13 mouse cellular contexts compared by ENCODE assay signal in the genomic region with DNA sequence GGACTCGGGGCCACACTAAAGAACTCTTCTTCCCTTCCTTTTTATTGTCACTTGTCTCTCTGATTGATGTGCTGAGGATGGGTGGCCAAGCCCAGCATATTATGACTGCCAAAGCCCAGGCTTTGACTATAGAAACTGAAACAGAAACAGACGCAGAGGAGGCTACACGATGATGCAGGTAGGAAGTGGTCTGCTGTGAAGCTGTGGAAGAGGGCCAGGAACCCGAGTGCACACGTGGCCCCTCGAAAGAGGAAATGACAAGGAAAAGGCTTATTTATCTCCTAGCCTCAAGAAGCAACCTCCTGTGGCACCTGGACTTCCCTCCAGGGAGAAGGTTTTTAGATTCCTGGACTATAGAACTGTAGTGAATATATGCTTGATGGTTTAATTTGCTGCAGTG. TPM values are rescaled to one million over a fixed set of nuclear protein-coding genes. Genes with fewer than 3 reads are reported as not detected.
DNase-seq lines count a peak whose midpoint lies in the region; ATAC-seq and TF ChIP-seq lines count a peak whose summit lies in the region.
"Had no signal": no experiment of that assay in that cellular context is flagged by ENCODE, and none has a peak within 500 bp of the region (broad histone marks: within the 10 kb centered on the region; RNA-seq: fewer than 3 reads in every experiment).

No protein-coding gene starts in this region.

- no peak for TF ChIP-seq CTCF in thymus, adult 2 months (IDR thresholded peaks at IDR 0.05; ENCODE audit: borderline replicate concordance, control insufficient read depth, extremely low read depth, insufficient read depth, low read length, poor library complexity)
- TF ChIP-seq CTCF in lung, adult 2 months (IDR thresholded peaks at IDR 0.05; ENCODE audit: insufficient read depth, low read length), result no peak

- no peak overlapping the region for H3K4me3 ChIP-seq in thymus, adult 2 months (ENCODE audit: control insufficient read depth, insufficient read depth, low read length)
- no peak overlapping the region for H3K4me3 ChIP-seq in lung, adult 2 months (replicated peaks; ENCODE audit: extremely low read depth, low read depth, low read length)
- H3K4me3 ChIP-seq: embryonic facial prominence, embryonic 13.5 days; forebrain, embryonic 15.5 days; neural tube, embryonic 12.5 days had no signal

- 2% methylated on average over 6 of the region's 6 CpGs for WGBS in thymus, adult 2 months
- WGBS in lung, adult 2 months, result 45% methylated on average over 6 of the region's 6 CpGs

- peak overlapping the region; percentile 89; the same call in 1 of the 2 replicates for H3K27ac ChIP-seq in thymus, adult 2 months (ENCODE audit: control insufficient read depth, insufficient read depth, low read length)
- H3K27ac ChIP-seq: embryonic facial prominence, embryonic 13.5 days; forebrain, embryonic 15.5 days; neural tube, embryonic 12.5 days had no signal

- intact Hi-C loops in heart, postnatal 10 days (cut with DNase I), result no loop called here

- peak; percentile 99 for ATAC-seq in CD4-positive, CD25-positive, alpha-beta regulatory T cell, adult 4 months
- peak; percentile 100 for ATAC-seq in activated CD4-positive, CD25-positive, alpha-beta regulatory T cell, adult 4 months
- ATAC-seq in megakaryocyte, adult 5-6 weeks (ENCODE audit: poor library complexity, severe bottlenecking), result peak; percentile 96
- ATAC-seq: Patski had no signal

- no peaks in the 10 kb centered on the region for H3K36me3 ChIP-seq in thymus, adult 2 months (ENCODE audit: control insufficient read depth, insufficient read depth, low read length)
- H3K36me3 ChIP-seq: embryonic facial prominence, embryonic 13.5 days; forebrain, embryonic 15.5 days; neural tube, embryonic 12.5 days had no signal

- H3K4me1 ChIP-seq in thymus, adult 2 months (replicated peaks; ENCODE audit: control insufficient read depth, insufficient read depth, low read length), result peaks cover 10% of the 10 kb centered on the region
- no peaks in the 10 kb centered on the region for H3K4me1 ChIP-seq in lung, adult 2 months (ENCODE audit: control insufficient read depth, insufficient read depth, low read length)
- H3K4me1 ChIP-seq: embryonic facial prominence, embryonic 13.5 days; forebrain, embryonic 15.5 days; neural tube, embryonic 12.5 days had no signal

- TF ChIP-seq POLR2A in thymus, adult 2 months (IDR thresholded peaks at IDR 0.05; ENCODE audit: control insufficient read depth, extremely low read depth, insufficient read depth, low read length, poor library complexity), result no peak
- no peak for TF ChIP-seq POLR2A in lung, adult 2 months (IDR thresholded peaks at IDR 0.05; ENCODE audit: borderline replicate concordance, extremely low read depth, low read depth, low read length)

- peak; percentile 45 for DNase-seq in thymus, adult 2 months
- no peak for DNase-seq in cerebellum, postnatal 14 days
- no peak for DNase-seq in heart, postnatal 10 days
- DNase-seq in lung, adult 2 months, result no peak
- DNase-seq: cerebellum, adult 9-10 months; kidney, adult 9 months had no signal

- H3K27me3 ChIP-seq in thymus, adult 2 months (ENCODE audit: control insufficient read depth, insufficient read depth, low read length), result no peaks in the 10 kb centered on the region
- H3K27me3 ChIP-seq: embryonic facial prominence, embryonic 13.5 days; forebrain, embryonic 15.5 days; neural tube, embryonic 12.5 days; Patski had no signal

RNA-seq across cellular contexts. Expression of a gene that starts 8.3 kb away (rescaled TPM):
- 100 to 1,000 TPM in 1 of 2 experiments, 10 to 100 TPM in 1; 98.0 to 189 TPM for polyA plus RNA-seq in CD4-positive, CD25-positive, alpha-beta regulatory T cell, adult 4 months (2017; shearing (Covaris generic))
- 100 to 1,000 TPM; 107 to 156 TPM for polyA plus RNA-seq in activated CD4-positive, CD25-positive, alpha-beta regulatory T cell, adult 4 months (2017; shearing (Covaris generic))
- 11.0 and 13.9 TPM in 2 replicates for total RNA-seq in megakaryocyte, adult 5-6 weeks (2015)
- 59.7 and 75.3 TPM in 2 replicates for total RNA-seq in megakaryocyte, adult 5-6 weeks (2017)
- polyA plus RNA-seq in thymus, adult 2 months (2012; rRNA removed), result 213 and 232 TPM in 2 replicates
- total RNA-seq in heart, postnatal 10 days (2021), result 1 to 10 TPM; 5.9 to 7.4 TPM
- polyA plus RNA-seq in lung, adult 2 months (2012; rRNA removed), result 19.8 and 21.4 TPM in 2 replicates

RNA-seq across cellular contexts. Expression of a gene that starts 34.2 kb away (rescaled TPM):
- not detected for polyA plus RNA-seq in CD4-positive, CD25-positive, alpha-beta regulatory T cell, adult 4 months (2017; shearing (Covaris generic))
- polyA plus RNA-seq in activated CD4-positive, CD25-positive, alpha-beta regulatory T cell, adult 4 months (2017; shearing (Covaris generic)), result under 1 TPM in 1 of 2 experiments, not detected in 1; 0.11 TPM
- 0.14 and 0.47 TPM in 2 replicates for total RNA-seq in megakaryocyte, adult 5-6 weeks (2015)
- 0.53 TPM in 1 of 2 replicates, not detected in the other for total RNA-seq in megakaryocyte, adult 5-6 weeks (2017)
- polyA plus RNA-seq in thymus, adult 2 months (2012; rRNA removed), result 0.66 and 0.96 TPM in 2 replicates
- total RNA-seq in heart, postnatal 10 days (2021), result 1 to 10 TPM; 7.9 to 8.6 TPM
- 17.0 and 17.9 TPM in 2 replicates for polyA plus RNA-seq in lung, adult 2 months (2012; rRNA removed)
